ENCODE assay signal across 8 mouse cellular contexts in the genomic region with DNA sequence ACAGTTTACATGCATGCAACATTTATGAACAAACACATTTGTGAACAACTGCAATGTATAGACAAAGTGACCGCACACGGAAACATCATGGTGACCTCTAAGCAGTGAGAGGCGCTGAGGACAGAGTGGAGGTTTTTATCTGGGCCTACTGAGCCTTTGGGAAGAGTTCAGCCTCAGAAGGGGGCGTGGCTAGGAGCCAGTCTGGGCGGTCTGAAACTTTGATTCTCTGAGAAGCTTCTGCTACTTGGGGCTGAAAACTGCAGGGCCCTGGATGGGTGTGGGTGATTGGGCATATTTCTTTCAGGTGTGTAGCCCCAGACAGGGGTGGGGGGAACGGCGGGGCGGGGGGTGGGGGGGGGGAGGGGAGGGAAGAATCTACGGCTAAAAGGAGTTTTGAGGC. TPM values are rescaled to one million over a fixed set of nuclear protein-coding genes. Genes with fewer than 3 reads are reported as not detected.
A peak's percentile ranks its signal among the peaks of the same experiment; 100 is the strongest.
DNase-seq lines count a peak whose midpoint lies in the region.

No protein-coding gene starts in this region.

- DNase-seq in adrenal gland, postnatal 14 days = peak; percentile 56
- DNase-seq in adrenal gland, adult 8-10 months = no peak
- DNase-seq in R1 (ENCODE audit: low read depth, low spot score) = peak; percentile 88
- peak; percentile 50 for DNase-seq in heart, postnatal 4 days
- DNase-seq in lung, postnatal 10 days = peak; percentile 65
- no peak for DNase-seq in Muller cell, postnatal 12 days (ENCODE audit: inconsistent ontology term)
- DNase-seq in frontal cortex, postnatal 10 days (ENCODE audit: low spot score in 2 of 2) = no peak
- no peak for DNase-seq in urinary bladder, postnatal 10 days (ENCODE audit: low spot score)

RNA-seq across cellular contexts. Expression of a gene that starts 14.5 kb away (rescaled TPM):
- total RNA-seq in adrenal gland, postnatal 14 days (2021) = 4.8 and 6.2 TPM in 2 replicates
- total RNA-seq in adrenal gland, adult 8-10 months (2022) = 10 to 100 TPM in 2 of 4 experiments, 1 to 10 TPM in 2; 5.3 to 14.9 (median 8.2) TPM
- total RNA-seq in heart, postnatal 4 days (2021) = 1 to 10 TPM; 7.2 to 8.4 TPM

Comparison
In these comparisons a context has a peak if more than half of its experiments do, and no peak if none do; other contexts are left out.
1. DNase-seq: peak in adrenal gland, postnatal 14 days (single experiment), R1 (single experiment), heart, postnatal 4 days (single experiment) and lung, postnatal 10 days (single experiment); none in adrenal gland, adult 8-10 months (single experiment), Muller cell, postnatal 12 days (single experiment), frontal cortex, postnatal 10 days (0 of 2) and urinary bladder, postnatal 10 days (single experiment).